Mouse (Mus musculus): ENCODE results near the gene Gas7.

DNA sequence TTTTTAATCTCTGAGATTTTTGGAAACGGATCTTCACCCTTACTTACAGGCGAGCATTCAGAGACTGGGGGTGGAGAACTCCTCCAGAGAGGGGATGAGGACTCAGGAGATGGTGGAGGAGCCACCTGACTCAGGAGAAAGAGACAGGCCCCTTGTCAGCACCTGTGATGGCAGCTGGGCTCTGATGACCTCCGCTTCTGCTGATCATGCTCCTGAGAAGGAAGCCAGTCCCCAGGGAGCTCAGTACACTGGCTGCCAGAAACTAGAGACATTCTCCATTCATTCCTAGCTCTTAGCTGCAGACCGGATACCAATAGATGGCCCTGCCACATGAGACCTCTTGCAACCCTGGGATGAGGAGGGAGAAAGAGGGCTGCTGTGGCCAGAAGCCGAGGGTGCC lies 187.6 kb downstream of the Gas7 start:
- TF ChIP-seq CTCF (IDR thresholded peaks at IDR 0.05; ENCODE audit: low read depth), result no peak
- TF ChIP-seq EP300 (IDR thresholded peaks at IDR 0.05; ENCODE audit: low read depth), result no peak
